Mouse (Mus musculus): ENCODE measurements around the gene Adgrl1.

GRCm38 (mm10) chr8:83897211-83897610 is 2.7 kb upstream of the Adgrl1 start:
- TF ChIP-seq POLR2A (IDR thresholded peaks at IDR 0.05; ENCODE audit: borderline replicate concordance, extremely low read depth, low read depth, low read length) = no peak
- TF ChIP-seq CTCF (IDR thresholded peaks at IDR 0.05; ENCODE audit: insufficient read depth, low read length) = peak; percentile 31; the same call in 1 of the 2 replicates
